Mouse (Mus musculus) cerebellum, adult 2 months (tissue): ENCODE measurements around the gene Aven.

Experiments used
- CTCF ChIP-seq: fragments of 200-500 bp; IDR thresholded peaks from 2 replicates; pipeline ENCODE4 v1.5.1; 2011; ENCODE audit warnings: low read depth, mild to moderate bottlenecking, control low read depth, low read length, moderate library complexity, borderline replicate concordance; ENCODE audit not compliant: insufficient read depth
- POLR2A ChIP-seq: fragments of 200-500 bp; IDR thresholded peaks from 2 replicates; pipeline ENCODE4 v1.6.1; 2011; ENCODE audit warnings: low read length, control low read depth, borderline replicate concordance; ENCODE audit not compliant: insufficient read depth

DNA sequence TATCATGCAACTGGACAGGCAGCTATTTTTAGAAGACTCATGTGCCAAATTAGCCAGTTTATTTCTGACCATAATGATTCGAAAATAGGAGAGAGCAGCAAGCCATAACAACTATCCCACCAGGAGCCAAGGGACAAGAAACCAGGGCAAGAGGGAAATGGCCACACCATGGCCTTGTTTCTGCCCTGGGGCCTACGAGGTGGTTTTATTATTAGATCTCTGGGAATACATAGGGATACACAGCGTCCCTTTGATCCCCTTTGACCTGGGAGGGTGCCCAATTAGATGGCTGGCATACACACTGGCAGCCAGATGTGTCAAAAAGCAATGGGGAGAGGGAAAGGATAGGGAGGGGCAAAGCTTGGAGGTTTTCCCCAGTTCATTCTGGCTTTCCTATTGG, 161.1 kb downstream of the Aven start:
- TF ChIP-seq CTCF (no peak), POLR2A (no peak)
